Mouse (Mus musculus): Measurements from ENCODE around the gene Chrna1. TPM values are rescaled to one million over a fixed set of nuclear protein-coding genes. Genes with fewer than 3 reads are reported as not detected.
A peak's percentile ranks its signal among the peaks of the same experiment; 100 is the strongest.

Chrna1 gene
- polyA plus RNA-seq, 2 experiments from 2014 or later, result not detected

DNA sequence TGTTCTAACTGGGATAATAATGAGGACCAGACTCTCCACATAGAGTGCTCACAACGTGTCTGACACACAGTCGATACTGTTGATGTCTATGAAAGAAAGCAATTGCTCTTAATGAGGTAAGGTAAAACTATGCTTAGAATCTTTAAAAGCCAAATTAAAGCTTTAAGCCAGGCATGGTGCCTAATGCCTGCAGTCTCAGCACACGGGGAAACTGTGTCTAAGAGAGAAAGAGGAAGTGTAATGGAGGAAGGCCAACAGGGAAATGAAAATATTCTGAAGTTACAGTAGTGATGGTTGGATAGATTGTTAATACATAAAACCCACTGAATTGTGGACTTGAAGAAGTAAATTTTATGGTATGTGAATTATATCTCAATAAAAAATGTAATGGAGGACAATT lies 25.7 kb downstream of the Chrna1 start:
- ATAC-seq, result no peak

DNA sequence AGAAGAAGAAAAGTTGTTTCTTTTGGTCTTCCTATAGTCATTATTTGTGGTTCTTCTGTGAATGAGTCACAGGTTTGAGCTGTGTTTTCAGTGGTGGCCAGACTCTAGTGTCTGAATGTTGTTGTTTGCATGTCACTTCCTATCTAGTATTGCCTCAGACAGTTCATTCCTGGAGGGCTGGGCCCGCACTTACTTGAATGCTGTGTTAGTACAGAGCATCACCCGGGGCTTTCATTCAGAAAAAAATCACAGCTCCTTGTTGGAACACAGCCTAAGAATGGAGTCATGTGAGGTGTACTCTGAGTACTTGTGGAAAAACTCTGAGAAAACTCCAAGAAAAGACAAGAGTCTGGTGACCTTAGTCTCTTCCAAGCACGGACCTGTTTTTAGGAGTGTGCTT lies 27.2 kb downstream of the Chrna1 start:
- ATAC-seq, result no peak

DNA sequence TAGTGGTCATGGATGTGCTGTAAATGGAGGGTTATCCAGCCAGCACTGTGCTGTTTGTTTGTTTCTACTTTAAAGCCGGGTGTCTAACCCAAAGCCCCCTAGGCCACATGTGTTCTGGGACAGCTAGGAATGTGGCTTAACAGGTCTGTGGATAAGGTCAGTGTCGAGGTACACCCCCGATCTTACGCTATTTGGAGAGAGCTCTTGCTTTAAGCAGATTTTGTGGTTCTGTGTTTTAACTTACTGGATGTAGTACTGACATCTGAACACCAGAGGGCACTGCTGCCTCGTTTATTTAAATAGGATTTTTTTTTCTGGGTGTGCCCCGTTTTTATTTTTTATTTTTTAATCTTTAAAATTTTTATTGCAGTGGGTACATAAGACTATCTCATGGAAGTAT lies 29.4 kb downstream of the Chrna1 start:
- peak; percentile 46 for ATAC-seq

DNA sequence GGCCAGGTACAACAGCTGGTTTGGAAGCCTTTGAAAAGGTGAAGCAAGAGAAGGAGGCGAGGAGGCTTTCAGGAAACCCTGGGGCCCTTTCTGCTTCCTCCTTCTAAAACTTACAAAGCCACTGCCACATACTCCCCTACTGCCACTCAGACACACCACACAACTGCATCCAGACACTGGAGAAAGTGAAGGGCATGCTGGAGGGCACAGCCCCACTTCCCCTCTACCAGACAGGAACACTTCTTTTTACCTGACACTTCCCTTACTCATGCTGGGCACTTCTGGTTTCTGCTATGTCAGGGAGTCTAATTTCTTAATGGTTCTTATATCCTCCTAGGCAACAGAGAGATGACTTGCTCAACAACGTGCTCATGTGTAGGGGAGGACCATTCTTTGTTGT lies 31.6 kb downstream of the Chrna1 start:
- peak; percentile 27 for ATAC-seq

DNA sequence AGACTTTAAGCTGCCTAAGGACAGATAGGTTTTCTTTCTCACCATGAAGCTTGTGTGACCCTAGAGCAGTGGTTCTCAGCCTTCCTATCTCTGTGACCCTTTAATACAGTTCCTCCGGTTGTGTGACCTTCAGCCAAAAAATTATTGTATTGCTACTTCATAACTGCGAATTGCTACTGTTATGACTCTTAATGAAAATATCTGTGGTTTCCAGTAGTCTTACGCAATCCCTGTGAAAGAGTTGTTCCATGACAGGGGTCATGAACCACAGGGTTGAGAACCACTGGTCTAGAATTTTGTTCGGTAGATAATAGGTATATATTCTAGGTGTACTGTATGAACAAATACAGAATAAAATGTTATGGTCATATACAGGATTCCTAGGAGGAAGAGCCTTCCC lies 32.9 kb downstream of the Chrna1 start:
- ATAC-seq, result peak; percentile 68

DNA sequence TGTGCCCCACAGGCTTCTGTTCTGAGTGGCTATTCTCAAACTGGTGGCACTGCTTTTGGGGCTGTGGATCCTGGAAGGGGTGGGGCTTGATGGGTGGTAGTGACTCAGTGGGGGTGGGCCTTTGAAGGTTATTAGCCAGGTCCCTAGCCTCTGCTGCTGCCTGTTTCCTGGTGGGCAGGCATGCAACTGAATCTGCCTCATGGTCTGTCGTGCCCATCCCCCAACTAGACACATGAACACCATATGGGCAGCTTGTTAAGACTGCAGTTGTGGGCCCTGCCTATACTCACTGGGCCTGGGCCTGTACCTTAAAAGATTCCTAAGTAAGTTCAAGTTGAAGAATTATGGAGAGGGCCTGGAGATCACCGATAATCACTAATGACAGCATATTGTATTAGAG lies 34.6 kb downstream of the Chrna1 start:
- no peak for ATAC-seq

DNA sequence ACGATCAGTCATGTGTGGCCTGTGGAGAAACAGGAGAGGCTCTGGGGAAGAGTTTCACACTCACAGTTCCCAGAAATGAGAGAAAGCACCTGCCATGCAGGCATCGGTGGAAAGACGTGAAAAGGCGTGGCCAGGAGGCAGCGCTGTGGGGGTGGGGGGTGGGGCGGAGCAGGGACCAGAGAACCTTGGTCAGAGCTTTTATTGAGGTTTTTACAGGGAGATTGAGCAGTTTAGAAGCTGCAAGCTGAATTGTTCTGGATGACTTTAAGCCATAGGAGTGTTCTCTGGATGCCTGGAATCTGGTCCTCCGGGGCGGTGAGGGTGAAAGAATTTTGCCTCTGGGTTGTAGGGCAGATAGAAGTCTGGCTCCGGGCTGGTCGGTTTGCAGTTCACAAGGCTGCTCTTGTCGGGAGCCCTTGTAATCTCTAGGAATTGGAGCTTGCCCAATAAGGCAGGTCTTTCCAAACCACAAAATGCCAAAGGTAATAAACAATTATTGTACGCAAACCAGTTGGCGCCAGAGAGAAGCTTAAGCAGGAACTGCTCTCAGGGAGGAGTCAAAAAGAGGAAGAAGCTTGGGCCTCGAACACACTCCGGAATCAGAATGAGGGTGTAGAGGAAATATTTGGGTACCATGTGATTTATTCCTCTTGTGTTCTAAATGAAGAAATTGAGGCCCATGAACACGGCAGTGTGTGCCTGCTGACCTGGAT lies 39.5 kb downstream of the Chrna1 start:
- ATAC-seq, result peak; percentile 83

DNA sequence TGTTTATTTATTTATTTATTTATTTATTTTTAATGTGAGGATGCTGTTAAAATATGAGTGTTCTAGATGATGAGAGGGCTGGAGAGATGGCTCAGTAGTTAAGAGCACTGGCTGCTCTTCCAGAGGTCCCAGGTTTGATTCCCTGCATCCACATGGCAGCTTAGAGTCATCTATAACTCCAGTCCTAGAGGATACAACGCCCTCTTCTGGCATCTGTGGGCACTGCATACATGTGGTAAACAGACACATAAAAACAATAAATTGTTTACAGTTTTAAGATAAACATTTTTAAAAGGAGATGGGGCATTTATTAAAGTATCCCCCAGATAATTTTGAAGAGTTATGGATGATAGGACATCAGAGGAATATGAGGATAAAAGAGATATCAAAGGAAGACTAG lies 40.4 kb downstream of the Chrna1 start:
- no peak for ATAC-seq

DNA sequence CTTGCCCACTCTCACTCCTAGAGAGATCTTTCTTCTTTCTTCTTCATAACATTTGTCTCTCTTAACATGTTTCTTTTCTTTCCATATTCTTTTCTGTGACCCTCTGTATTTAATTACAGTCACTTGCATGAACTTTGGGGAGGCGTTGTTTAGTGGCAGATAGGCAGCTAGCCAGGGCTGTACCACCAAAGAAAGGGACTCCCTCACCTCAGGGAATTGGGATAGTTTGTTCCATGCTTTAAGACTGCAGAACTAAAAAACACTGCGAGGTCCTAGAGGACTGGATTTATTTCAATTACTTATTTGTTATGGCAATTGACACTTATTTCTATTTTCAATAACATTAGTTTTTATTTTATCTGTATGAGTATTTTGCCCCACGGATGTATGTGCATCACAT lies 41.0 kb downstream of the Chrna1 start:
- ATAC-seq, result no peak

DNA sequence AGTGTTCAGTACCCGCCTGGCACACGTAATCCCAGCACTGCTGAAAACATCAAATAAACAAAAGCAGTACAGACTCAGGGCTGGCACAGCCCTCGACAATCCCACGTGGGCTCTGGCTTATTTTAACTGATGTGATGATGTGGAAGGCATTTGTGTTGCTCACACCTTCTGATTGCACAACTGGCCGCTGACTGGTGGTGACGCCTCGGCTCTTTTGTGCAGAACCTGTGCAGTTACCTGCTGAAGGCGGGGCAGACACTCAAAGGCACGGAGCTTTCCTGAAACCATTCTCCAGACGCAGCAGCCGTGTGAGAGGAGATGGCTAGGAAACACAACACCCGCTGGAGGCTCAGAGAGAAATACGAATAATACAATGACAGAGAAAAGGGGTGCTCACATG lies 41.5 kb downstream of the Chrna1 start:
- no peak for ATAC-seq

DNA sequence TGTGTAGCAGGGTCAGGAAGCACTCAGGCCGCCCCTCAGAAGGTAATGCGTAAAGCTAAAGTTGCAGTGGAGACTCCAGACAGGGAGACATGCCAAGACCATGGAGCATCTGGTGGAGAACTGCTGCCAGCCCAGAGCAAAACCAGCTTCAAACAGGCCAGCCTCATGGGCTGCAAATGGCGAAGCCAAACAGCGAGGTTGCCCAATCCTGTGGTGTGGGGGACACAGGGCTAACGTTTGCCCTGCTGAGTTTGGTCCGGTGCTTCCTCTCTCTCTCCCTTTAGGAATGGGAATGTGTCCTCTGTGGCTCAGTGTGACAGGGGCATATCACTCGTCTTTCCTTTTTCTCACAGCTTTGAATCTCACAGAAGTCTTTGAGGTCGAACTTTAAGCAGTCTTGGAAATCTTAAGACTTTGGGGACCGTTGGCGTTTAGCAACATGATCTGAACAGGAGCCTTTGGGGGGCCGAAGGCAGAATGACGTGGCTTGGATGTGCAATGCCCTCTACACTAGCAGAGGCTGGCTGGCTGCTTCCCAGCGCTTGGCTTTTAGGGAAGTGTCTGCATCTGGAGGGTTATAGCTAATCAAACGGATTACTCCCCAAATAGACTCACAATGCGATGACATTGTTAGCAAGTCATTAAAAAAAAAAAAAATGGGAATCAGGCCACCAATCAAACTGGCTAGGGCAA lies 43.9 kb downstream of the Chrna1 start:
- ATAC-seq, result no peak

DNA sequence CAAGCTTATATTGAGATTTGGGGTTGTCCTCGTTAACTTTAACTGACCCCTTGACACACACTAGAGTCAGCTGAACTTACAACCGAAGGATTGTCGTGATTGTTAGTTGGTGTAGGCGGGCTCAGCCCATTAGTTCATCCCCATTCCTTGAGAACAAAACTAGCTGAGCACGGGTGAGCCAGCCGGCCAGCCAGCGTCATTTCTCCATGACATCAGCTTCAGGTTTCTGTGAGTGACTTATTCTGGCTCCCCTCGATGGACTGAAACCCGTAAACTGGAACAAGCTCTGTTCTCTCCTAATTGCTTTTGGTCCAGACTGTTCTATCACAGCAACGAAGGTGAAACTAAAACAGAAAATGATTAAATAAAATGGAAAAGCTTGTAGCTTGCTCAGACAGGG lies 45.4 kb downstream of the Chrna1 start:
- no peak for ATAC-seq

DNA sequence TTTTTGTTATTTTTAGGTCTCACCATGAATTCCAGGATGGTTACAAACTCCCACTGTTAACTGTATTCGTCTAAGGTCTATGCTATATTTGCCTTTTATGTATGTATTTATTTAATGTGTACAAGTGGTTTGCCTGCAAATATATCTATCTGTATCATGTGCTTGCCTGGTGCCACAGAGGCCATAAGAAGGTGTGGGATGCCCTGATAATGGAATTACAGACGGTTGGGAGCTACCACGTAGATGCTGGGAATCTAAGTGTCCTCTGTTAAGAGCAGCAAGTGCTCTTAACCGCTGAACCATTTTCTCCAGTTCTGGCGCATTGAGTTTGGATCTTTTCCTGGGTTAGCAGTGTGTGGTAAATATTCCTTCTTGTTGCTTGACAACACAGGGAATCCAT lies 49.7 kb downstream of the Chrna1 start:
- no peak for ATAC-seq

DNA sequence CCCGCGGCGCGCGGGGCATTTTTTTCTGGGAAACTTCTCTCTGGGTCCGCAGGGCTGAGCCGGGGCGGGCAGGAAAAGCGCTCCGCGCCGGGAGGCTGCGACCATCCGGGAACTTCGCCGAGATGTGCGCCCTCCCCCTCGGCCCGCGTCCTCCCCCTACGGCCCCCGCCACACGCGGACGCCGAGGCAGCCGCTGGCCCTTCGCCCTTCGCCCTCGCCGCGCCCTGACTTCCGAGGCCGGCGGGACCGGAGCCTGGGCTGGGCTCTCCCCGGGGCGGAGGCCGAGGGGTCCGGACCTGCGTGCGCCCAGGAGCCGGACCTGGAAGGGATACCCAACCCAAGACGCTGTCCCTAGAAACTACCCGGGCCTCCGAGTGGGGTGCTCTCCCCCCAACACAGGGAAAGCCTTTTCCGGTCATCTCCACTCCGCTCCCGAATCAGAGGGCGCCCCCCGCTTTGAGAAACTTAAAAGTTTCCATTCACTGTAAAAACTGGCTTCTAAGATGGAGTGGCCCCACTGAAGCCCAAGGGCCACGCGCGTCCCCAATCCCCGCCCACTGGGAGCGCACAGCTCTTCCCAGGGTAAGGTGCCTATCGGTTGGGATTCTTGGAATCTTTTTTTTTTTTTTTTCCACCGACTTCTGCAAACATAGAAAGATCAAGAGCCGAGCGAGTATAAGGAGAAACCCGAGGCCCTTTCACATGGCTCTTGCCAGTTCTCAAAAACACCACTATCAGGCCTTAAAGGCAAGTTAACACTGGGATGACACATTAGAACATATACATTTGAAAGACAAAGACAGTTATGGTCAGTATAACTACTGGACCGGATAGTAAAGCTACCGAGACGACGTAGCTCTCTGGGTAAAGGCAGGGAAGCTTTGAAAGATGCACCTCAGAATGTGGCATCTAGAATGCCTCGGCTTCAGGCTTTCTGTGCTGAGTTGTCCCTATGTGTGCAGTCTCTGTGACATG lies 50.5 kb downstream of the Chrna1 start, which contains the start of gene Wipf1:
Gene Wipf1, minus strand, starts transcription at position 379 of the 975 bp plus-strand sequence.
- no peak for ATAC-seq

DNA sequence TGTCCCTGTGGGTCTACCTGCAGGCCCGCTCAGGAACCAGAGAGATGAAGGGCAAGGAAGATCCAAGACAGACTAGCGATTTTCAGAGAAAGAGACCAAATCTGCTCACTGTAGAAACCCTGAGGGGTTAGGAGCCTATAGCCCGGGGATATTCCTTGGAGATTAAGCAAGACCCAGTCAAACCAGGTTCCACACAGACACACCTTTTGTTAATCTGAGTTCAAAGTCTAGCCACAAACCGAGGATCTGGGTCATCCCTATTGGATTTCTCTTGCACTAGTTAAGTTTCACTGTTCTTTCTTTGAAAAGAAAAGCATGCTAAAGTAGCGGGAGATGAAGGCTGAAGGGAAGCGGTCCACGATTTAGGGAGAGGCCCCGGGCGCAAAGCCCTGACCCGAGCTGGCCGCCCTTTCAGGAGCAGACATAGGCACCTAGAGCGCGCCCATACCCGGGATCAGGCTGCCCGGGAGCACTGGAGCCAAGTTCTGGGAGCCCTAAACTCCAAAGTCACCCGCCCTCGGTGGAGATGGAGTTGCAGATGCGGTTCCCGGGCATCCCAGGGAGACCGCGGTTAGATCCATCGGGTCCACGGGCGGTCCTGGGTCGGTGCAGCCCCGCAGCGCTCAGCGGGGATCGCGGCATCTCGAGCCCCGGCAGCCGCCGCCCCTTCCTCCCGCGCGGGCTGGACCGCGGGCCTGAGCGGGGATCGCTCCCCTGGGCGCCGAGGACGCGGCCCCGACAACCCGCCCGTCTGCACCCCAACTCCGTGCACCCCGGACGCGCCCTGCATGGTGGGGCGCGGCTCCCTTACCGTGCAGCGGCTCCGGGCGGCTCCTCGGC lies 51.4 kb downstream of the Chrna1 start:
- ATAC-seq, result peak; percentile 41

DNA sequence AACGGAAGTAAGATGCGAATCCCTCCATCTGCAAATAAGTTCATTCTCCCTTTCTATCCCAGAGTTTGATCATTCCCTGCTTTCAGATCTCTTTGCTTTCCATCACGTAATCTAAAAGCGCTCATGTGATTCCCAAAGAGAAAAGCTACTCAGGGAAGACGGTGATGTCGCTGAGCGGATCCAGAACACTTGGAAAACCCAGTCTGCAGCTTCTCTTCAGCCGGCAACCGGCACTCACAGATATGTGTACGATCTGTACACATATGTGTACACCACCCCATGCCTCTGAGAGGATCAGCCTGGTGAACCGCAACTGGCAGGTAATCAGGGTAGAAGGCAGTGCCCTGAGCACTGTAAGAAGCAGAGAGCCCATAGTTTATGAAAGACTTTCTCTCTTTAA lies 52.2 kb downstream of the Chrna1 start:
- ATAC-seq, result no peak

DNA sequence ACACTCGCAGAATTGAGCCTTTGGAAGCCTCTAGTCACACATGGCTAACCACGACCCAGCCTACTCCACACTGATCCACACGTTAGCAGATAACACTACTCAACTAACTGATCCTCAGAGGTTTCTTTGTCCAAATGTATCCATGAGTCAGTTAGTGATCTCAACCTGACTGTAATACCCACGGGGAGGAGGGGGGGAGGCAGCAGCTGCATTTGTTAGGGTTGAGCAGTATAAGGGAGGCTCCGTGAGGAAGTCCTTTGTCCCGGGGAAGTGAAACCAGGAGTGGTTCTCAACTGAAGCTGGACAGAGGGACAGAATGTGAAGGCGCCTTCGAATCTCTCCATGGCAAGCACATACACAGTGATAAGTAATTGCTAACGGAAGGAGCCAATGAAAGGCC lies 53.4 kb downstream of the Chrna1 start:
- no peak for ATAC-seq

DNA sequence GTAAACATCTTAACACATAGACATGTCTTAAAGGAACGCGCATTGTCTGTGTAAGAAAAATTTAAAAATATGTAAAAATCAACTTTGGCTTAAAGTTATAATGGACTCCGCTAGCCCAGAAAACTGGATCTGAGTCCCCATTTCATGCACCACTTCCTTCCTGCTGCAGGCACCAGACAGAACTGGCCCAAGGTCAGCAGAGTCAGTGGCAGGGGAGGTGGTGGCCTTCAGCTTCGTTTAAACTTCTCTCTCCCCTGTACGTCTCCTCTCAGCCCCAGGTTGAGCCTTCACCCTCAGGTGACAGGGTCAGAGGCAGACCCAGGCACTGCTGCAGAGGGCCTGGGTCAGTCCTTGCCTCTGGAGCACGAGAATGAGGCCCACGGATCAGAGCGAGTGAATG lies 57.2 kb downstream of the Chrna1 start:
- no peak for ATAC-seq

DNA sequence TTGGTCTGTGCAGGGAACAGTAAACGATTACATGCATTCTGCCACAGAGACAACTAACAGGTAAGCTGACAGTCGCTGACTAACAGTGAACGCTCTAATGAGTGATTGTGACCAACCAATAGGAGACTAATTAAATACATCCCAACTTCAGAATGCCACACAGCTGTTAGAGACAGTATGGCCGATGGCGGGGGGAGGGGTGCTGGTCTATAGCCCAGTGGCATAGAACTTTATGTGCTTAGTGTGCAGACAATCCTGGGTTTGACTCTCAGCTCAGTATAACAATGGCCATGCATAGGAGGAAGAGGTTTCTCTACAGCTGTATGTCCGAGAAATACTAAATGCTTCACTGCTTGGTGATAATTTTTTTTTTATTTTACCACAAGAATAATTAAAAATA lies 57.8 kb downstream of the Chrna1 start:
- no peak for ATAC-seq

DNA sequence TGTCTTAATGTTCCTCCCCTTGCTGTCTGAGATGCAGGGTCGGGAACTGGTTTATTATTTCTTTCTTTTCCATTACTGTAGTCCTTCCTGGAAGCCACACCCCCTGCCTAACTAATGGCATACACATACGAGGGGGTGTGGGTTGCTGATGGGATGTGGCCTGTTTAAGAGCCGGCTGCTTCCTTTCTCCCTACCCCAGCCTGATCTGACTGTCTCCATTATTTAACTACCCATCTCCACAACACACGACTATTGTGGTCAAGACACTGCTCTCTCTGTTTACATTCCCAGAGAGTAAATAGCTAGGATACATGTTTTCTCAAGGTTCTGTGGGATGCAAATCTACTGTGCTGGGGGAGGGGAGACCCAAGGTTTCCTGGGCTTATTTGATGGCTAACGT lies 58.4 kb downstream of the Chrna1 start:
- no peak for ATAC-seq

DNA sequence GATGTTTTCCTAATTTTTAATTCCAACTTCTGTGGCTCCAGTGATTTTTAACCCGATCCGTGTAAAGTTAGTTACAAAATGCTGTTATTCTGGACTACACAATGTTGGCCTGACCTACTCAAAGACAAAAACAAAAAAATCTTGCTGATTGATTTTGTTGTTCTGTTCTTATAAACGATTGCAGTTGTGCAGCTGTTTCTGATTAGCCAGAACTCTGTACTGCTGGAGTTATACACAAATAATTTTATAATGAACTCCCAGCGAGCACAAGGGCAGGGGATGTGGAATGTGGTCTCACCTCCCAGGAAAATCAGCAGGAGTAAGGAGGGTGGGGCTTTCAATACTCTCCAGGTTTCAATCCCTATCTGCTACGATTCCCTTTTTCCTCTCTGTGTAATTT lies 61.2 kb downstream of the Chrna1 start:
- ATAC-seq, result no peak

DNA sequence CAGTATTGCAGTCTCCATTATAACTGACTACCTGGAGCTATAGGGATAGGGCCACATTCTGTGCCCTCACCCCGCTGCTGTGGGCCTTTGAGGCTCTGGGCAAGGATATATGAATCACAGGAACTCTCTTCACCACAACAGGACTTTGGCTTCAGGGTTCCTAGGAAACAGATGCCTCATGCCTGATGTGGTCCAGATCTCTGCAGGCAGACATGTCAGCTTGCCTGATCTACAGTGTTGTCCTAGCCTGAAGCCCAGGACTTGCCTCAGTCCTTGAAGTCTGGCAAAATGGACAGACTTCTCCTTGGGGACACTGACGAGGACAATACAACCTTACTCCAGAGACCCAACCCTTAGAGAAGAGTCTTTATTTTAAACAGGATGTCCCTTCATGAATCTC lies 61.8 kb downstream of the Chrna1 start:
- ATAC-seq, result no peak
